Mouse (Mus musculus) induced T-regulatory cell, adult 2 months (primary cell): ENCODE measurements around the gene Asrgl1.

ENCODE experiments used
- DNase-seq: peaks from one replicate; pipeline ENCODE4 v3.0.0-alpha.2; 2012; ENCODE audit warnings: low read depth

Asrgl1 gene

DNA sequence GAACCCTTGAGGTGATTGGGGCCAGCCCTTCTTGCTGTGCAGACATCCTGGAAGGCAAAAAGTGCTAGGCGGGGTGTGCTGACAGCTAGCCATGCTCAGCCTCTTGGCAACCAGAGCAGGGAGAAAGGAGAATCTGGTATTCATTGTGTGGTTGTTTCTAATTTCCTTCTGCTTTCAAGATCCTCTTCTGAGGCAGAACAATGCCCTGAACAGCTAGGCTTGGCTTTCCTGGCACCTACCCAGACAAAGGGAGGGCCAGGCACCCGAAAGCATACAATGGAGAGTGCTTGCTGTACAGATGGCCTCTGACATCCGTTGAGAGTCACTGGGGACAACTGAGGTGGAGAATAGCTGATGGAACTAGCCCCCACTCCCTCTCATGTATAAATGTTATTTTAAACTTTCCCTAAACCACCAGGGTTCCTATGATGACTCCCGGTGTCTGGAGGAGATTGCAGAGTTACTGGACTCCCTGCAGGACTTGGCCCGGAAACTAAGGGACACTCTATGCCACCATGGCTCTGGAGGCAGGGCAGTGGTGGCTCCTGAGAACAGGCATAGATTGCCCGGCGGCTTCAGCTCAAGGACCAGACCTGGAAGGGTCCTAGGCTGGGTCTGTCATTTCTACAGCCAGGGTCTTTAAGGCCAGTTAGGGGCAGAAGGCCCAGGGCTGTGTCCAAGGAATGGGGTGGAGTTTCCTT is 63.8 kb downstream of the Asrgl1 start:
- no peak for DNase-seq

DNA sequence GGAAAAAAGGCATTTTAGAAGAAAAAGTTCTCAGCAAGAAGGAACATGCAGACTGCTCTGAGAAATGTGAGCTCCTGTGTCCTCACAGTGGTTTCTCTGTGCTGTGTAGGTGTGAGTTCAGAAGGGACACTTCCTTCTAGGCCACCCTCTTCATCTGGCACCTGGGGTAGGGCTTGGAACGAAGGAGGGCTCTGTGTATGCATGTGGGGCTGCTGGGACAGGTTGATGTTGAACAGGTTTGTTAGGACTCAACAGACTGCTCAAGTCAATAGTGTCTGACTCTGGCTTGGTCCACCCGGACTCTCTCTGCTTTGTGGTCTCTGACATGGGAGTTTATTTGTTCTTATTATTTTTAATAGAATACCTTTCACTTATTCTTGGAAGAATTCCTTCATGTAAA is 65.1 kb downstream of the Asrgl1 start:
- DNase-seq = no peak

DNA sequence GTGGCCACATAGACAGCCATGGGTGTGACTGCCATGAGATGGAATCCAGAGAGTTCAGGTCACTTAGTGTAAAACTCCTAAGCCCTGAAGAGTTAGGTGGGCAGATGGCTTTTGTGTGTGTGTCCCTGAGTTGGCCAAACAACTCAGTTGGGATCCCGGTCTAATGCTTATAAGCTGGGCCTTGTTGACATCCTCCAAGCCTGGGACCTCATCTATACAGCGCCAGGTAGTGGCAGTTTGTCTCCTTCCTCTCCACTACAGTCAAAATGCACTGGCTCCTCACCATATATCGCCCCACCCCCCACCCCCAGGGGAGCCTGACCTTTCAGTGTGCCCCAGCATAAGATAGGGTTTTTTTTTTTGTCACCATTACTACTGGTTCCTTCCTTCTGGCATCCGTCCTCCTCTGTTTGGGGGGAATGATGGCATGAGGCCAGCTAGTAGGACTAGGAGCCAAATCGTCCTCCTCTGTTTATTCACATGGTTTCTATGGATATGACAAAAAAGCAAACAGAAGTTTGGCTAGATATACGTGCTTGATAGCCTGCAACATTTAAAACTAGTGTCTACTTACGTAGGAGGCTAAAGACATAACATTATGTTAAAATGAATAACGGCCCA is 65.6 kb downstream of the Asrgl1 start:
- peak; percentile 66 for DNase-seq

DNA sequence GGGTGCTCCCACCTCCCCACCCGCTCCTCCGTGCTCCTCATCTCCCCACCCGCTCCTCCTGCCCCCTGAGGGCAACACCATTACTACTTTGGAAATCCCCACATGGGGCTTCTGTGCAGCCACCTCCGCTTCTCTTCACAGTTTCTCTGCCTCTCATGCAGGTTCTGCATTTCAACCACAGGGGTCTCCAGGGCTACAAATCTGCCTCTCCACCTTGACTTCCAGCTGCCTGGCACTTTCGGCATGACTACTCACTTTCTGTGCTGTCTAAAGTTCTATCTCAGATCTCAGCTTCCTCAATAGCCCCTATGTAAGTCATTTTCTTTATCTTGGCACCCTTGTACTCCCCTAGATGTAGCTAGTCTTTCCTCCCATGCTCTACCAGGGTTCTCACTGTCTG is 68.1 kb downstream of the Asrgl1 start:
- peak; percentile 84 for DNase-seq

DNA sequence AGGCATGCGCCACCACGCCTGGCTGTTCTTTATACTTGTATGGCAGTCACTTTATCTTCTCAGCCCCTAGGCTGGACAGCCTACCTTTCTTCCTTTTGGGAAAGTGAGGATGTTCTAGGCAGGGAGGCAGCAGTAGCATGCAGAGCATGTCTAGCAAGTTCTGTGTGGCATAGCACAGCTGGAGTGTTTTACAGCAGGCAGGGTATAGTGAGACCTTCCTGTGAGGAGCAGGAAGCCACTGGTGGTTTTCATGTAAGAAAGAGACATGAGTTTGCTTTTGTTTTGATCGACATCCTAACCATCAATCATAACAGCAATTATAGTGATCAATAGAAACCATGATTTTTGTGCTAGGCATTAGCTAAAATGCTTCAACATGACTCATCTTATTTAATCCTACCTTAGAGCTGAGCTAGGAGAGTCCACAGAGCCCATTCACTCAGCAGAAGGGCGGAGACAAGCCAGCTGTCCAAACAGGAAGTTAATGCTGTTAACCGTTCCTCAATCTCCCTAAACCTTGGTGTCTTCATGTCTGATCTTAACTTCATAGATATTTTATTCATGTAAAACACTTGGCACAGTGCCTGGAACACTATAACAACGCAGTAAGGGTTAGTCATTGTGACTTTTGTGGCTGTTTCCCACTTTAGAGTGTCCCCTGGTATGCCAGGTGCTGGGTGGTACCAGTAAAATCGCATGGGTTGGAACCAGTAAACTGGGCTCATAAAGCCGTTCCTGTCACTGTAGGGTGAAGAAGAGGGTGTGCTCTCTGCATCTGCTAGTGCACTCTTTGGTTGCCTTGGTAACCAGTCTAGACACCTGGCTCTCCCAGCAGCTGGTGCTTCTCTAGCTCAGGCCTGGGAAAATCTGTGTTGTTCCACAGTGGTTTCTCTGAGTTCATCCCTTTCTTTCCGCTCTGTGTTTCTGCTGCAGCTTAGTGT is 69.5 kb downstream of the Asrgl1 start:
- DNase-seq = peak; percentile 84

DNA sequence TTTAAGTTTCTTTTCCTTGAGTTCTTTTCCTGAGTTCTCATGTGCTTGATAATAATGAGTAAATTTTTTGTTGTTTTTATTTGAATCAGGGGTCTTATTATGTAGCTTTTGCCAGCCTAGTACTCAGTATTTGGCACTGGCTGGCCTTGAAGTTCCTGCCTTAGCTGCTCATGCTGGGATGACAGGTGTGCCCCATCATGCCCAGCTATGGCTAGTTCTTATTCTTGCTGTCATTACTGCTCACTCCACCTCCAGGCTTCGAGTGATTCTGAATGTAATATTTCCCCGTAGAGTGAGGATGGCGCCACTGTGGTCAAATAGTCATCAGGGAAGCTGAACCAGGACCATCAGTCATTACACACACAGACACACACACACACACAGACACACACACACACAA is 71.6 kb downstream of the Asrgl1 start:
- no peak for DNase-seq

DNA sequence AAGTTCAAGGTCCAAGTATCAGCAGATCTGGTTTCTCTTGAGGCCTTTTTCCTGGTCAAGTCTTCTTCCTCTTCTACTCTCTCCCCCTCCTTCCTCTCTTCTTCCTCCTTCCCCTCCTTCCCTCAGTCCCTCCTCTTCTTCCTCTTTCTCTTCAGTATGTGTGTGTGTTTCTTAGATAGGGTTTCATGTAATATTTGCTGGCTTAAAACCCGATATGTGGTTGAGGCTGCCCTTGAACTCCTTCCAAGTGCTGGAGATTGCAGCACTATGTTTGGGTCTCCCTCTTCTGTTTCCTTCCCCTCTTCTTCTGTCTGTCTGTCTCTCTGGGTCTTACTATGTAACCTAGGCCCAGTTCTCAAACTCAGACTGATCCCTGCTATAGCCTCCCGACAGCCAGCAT is 72.6 kb downstream of the Asrgl1 start:
- no peak for DNase-seq

DNA sequence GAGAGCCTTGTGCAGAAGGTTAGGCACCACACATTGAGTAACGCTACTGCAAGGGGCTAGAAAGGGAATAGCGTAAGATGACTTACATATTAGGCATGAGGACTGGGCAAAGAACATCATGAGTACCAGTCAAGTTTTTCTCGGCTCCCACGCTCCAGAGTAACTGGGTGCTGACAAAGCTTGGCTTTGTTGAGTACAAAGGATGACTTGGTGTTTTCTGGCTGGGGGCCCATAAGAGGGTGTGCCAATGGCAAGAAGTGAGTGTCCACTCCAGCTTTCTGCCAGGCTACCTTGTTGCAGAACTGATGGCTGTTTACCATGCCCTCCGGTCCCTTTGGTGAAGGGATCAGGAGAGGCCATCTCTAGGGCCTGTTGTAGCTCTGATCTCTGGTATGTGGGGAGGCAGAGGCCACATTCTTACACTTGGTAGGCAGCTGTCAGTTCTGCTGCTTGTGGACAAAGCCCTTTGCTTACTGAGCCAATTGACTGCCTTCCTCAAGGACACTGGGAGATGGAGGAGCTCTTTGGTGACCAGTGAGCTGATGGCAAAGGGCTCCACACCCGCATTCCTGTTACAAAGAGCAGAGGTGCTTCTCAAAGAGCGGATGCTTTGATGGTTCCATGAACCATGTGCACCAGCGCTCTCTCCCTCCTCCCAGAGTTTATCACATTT is 74.1 kb downstream of the Asrgl1 start:
- DNase-seq = no peak

DNA sequence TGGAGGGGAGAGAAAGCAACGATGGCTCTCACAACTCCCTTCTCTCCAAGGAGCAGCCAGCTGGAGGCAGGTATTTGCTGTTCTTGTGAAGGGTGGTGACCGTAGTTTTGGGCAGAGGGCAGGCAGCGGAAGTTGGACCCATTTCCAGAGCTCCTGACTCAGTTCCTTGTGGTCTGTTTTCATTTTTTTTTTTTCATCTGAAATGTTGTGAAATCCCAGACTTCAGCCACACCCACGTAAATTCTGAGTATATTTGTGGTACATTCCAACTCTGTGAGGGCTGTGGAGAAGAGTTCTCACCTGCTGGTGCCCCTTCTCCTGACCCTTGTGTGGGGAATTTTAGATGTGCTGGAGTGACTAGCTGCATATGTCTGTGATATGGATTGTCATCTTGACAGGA is 75.3 kb downstream of the Asrgl1 start:
- DNase-seq = no peak
